11 mouse cellular contexts compared by ENCODE assay signal in the genomic region with DNA sequence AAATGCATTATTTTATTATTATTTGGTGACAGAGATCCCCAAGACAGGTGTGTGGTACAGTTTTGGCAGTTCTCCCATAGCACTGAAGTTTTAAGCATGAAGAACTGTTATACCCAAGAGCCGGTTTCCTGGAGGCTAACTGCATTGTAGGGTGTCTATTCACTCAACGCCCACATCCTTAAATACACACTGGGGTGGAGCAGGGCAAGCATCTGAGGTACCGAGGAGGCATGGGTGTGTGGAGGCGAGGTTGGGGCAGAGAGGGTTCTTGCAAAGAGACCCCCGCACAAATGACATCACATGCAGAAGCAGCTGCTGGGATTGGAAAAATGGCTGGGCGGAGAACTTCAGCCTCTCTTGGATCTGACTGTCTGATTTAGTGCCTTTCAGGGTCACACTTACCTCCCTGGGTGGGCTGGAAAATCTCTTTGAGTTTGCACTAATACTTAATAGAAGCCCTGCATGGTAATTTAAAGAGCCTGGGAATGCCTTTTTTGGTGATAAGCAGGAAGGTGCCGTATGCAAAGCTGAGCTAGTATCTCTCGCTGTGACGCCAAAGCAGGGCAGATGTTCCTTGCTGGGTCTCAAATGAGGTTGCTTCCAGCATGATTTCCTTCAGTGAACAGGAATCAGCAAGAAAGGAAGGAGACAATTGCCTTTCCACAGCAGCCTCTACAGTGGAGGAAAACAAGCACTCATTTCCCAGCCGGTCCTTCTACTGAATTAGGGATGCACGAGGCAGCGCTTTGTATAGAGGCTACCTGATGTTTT. TPM values are rescaled to one million over a fixed set of nuclear protein-coding genes. Genes with fewer than 3 reads are reported as not detected.
A peak's percentile ranks its signal among the peaks of the same experiment; 100 is the strongest.
DNase-seq lines count a peak whose midpoint lies in the region; ATAC-seq lines count a peak whose summit lies in the region.
"Had no signal": no experiment of that assay in that cellular context is flagged by ENCODE, and none has a peak within 500 bp of the region (broad histone marks: within the 10 kb centered on the region; RNA-seq: fewer than 3 reads in every experiment).

No protein-coding gene starts in this region.

- no peaks in the 10 kb centered on the region for H3K27me3 ChIP-seq in neural tube, embryonic 11.5 days (ENCODE audit: control insufficient read depth, insufficient read depth, low read length)
- no peaks in the 10 kb centered on the region for H3K27me3 ChIP-seq in midbrain, embryonic 13.5 days

- H3K4me2 ChIP-seq in neural tube, embryonic 11.5 days (ENCODE audit: low read depth), result peak overlapping the region; percentile 12; the same call in 1 of the 2 replicates
- H3K4me2 ChIP-seq in midbrain, embryonic 13.5 days (replicated peaks), result peak overlapping the region; percentile 44

- no peak overlapping the region for H3K4me3 ChIP-seq in neural tube, embryonic 11.5 days (ENCODE audit: low read depth, low read length)
- H3K4me3 ChIP-seq in midbrain, embryonic 13.5 days (replicated peaks), result peak overlapping the region; percentile 15
- H3K4me3 ChIP-seq: left cerebral cortex, adult 2 months had no signal

- ATAC-seq in neural tube, embryonic 11.5 days (ENCODE audit: insufficient read depth, low FRiP score, low TSS enrichment), result peak; percentile 31; the same call in 1 of the 2 replicates
- ATAC-seq in midbrain, embryonic 13.5 days, result peak; percentile 62
- ATAC-seq: liver, postnatal 0 days; Patski had no signal

- WGBS in neural tube, embryonic 11.5 days, result 16% methylated on average over 12 of the region's 12 CpGs
- 15% methylated on average over 12 of the region's 12 CpGs for WGBS in midbrain, embryonic 13.5 days

- H3K9me3 ChIP-seq in neural tube, embryonic 11.5 days (ENCODE audit: control insufficient read depth, low read length), result no peaks in the 10 kb centered on the region
- no peaks in the 10 kb centered on the region for H3K9me3 ChIP-seq in midbrain, embryonic 13.5 days

- peak; percentile 42 for DNase-seq in embryo, embryonic 10 days (ENCODE audit: low spot score)
- no peak for DNase-seq in embryo, embryonic 9.5 days (ENCODE audit: extremely low spot score)
- DNase-seq in neural tube, embryonic 11.5 days (ENCODE audit: low spot score), result peak; percentile 34
- DNase-seq in neural tube, embryonic 10.5 days (ENCODE audit: extremely low spot score, low spot score), result no peak
- DNase-seq in thymus, postnatal 14 days, result peak; percentile 59
- DNase-seq in gastrocnemius, postnatal 10 days, result no peak
- no peak for DNase-seq in frontal cortex, postnatal 25 days (ENCODE audit: low spot score in 2 of 2)
- DNase-seq: liver, postnatal 0 days had no signal

- peaks cover 5% of the 10 kb centered on the region; the same call in 1 of the 2 replicates for H3K4me1 ChIP-seq in neural tube, embryonic 11.5 days (ENCODE audit: control insufficient read depth, insufficient read depth, low read length)
- H3K4me1 ChIP-seq in midbrain, embryonic 13.5 days (replicated peaks), result peaks cover 17% of the 10 kb centered on the region

- H3K9ac ChIP-seq in neural tube, embryonic 11.5 days (ENCODE audit: low read length), result peak overlapping the region; percentile 35; the same call in 1 of the 2 replicates
- peak overlapping the region; percentile 48; the same call in 1 of the 2 replicates for H3K9ac ChIP-seq in midbrain, embryonic 13.5 days (replicated peaks)
- H3K9ac ChIP-seq: liver, postnatal 0 days had no signal

- H3K36me3 ChIP-seq in neural tube, embryonic 11.5 days (ENCODE audit: control insufficient read depth, insufficient read depth, low read length), result no peaks in the 10 kb centered on the region
- H3K36me3 ChIP-seq in midbrain, embryonic 13.5 days, result no peaks in the 10 kb centered on the region

- peak overlapping the region; percentile 46; the same call in 1 of the 2 replicates for H3K27ac ChIP-seq in neural tube, embryonic 11.5 days (ENCODE audit: low read depth, low read length)
- peak overlapping the region; percentile 68 for H3K27ac ChIP-seq in midbrain, embryonic 13.5 days
- H3K27ac ChIP-seq: left cerebral cortex, adult 2 months had no signal

RNA-seq across cellular contexts. Expression of a gene that starts 53.9 kb away (rescaled TPM):
- polyA plus RNA-seq in neural tube, embryonic 11.5 days (2014; fragmentation: Nextera tagmentation; extraction: Ambion mirVana), result 51.2 and 55.3 TPM in 2 replicates
- 41.2 and 46.1 TPM in 2 replicates for polyA plus RNA-seq in midbrain, embryonic 13.5 days (2015; fragmentation: Nextera tagmentation; extraction: Ambion mirVana)
- 1 to 10 TPM; 3.3 to 5.4 TPM for total RNA-seq in gastrocnemius, postnatal 10 days (2021)

Comparison
In these comparisons a context has a peak if more than half of its experiments do, and no peak if none do; other contexts are left out.
1. DNase-seq: peak in embryo, embryonic 10 days (single experiment), neural tube, embryonic 11.5 days (single experiment) and thymus, postnatal 14 days (single experiment); none in embryo, embryonic 9.5 days (single experiment), neural tube, embryonic 10.5 days (single experiment), gastrocnemius, postnatal 10 days (single experiment) and frontal cortex, postnatal 25 days (0 of 2).